Mouse (Mus musculus): Measurements from ENCODE around the gene Col17a1. TPM values are rescaled to one million over a fixed set of nuclear protein-coding genes. Genes with fewer than 3 reads are reported as not detected.
A peak's percentile ranks its signal among the peaks of the same experiment; 100 is the strongest.

Col17a1 gene
- polyA plus RNA-seq, 1 experiment from 2014 or later, result 10.3 TPM

GRCm38 (mm10) chr19:47697067-47697466 lies 5.2 kb upstream of the Col17a1 start:
- H3K36me3 ChIP-seq (ENCODE audit: control insufficient read depth, insufficient read depth, low read length), result no peaks in the 10 kb centered on the region
- H3K27me3 ChIP-seq (ENCODE audit: control insufficient read depth, insufficient read depth, low read length), result no peaks in the 10 kb centered on the region
- no peak for ATAC-seq (ENCODE audit: insufficient number of reproducible peaks, insufficient read depth, low FRiP score, low read depth)
- no peaks in the 10 kb centered on the region for H3K9me3 ChIP-seq (ENCODE audit: control insufficient read depth, low read depth, low read length)
- H3K4me1 ChIP-seq (ENCODE audit: control insufficient read depth, insufficient read depth, low read length), result 0 out of 2 replicates have a peak, but pooled peaks cover 6% of the 10 kb centered on the region
- no peak overlapping the region for H3K4me2 ChIP-seq (replicated peaks; ENCODE audit: low read depth, low read length)
- 90% methylated on average over 11 of the region's 11 CpGs for WGBS
- H3K4me3 ChIP-seq (ENCODE audit: low read depth, low read length), result no peak overlapping the region
- no peak overlapping the region for H3K9ac ChIP-seq (replicated peaks; ENCODE audit: low read depth, low read length)
- H3K27ac ChIP-seq (ENCODE audit: low read length), result no peak overlapping the region

GRCm38 (mm10) chr19:47696411-47696810 lies 4.5 kb upstream of the Col17a1 start:
- no peak overlapping the region for H3K4me2 ChIP-seq (replicated peaks; ENCODE audit: low read depth, low read length)
- 92% methylated on average over 8 of the region's 8 CpGs for WGBS
- 0 out of 2 replicates have a peak, but pooled peaks cover 6% of the 10 kb centered on the region for H3K4me1 ChIP-seq (ENCODE audit: control insufficient read depth, insufficient read depth, low read length)
- H3K36me3 ChIP-seq (ENCODE audit: control insufficient read depth, insufficient read depth, low read length), result no peaks in the 10 kb centered on the region
- no peak overlapping the region for H3K9ac ChIP-seq (replicated peaks; ENCODE audit: low read depth, low read length)
- H3K4me3 ChIP-seq (ENCODE audit: low read depth, low read length), result no peak overlapping the region
- H3K27me3 ChIP-seq (ENCODE audit: control insufficient read depth, insufficient read depth, low read length), result no peaks in the 10 kb centered on the region
- H3K27ac ChIP-seq (ENCODE audit: low read length), result no peak overlapping the region
- no peak for ATAC-seq (ENCODE audit: insufficient number of reproducible peaks, insufficient read depth, low FRiP score, low read depth)
- no peaks in the 10 kb centered on the region for H3K9me3 ChIP-seq (ENCODE audit: control insufficient read depth, low read depth, low read length)

- Histone ChIP-seq H3K4me2 (replicated peaks; ENCODE audit: low read depth, low read length) (no peak overlapping the region), H3K36me3 (ENCODE audit: control insufficient read depth, insufficient read depth, low read length) (no peaks in the 10 kb centered on the region), H3K9ac (replicated peaks; ENCODE audit: low read depth, low read length) (no peak overlapping the region), H3K27me3 (ENCODE audit: control insufficient read depth, insufficient read depth, low read length) (no peaks in the 10 kb centered on the region), H3K9me3 (ENCODE audit: control insufficient read depth, low read depth, low read length) (no peaks in the 10 kb centered on the region), H3K27ac (ENCODE audit: low read length) (no peak overlapping the region), H3K4me3 (ENCODE audit: low read depth, low read length) (no peak overlapping the region), H3K4me1 (ENCODE audit: control insufficient read depth, insufficient read depth, low read length) (0 out of 2 replicates have a peak, but pooled peaks cover 6% of the 10 kb centered on the region)
- 88% methylated on average over 6 of the region's 6 CpGs for WGBS
- no peak for ATAC-seq (ENCODE audit: insufficient number of reproducible peaks, insufficient read depth, low FRiP score, low read depth)
Measured at GRCm38 (mm10) chr19:47695725-47696124, 3.8 kb upstream of the Col17a1 start.

GRCm38 (mm10) chr19:47689592-47689991 lies 2.3 kb downstream of the Col17a1 start:
- WGBS, result 81% methylated on average over 7 of the region's 7 CpGs
- H3K9me3 ChIP-seq (ENCODE audit: control insufficient read depth, low read depth, low read length), result no peaks in the 10 kb centered on the region
- H3K4me3 ChIP-seq (ENCODE audit: low read depth, low read length), result no peak overlapping the region
- no peaks in the 10 kb centered on the region for H3K27me3 ChIP-seq (ENCODE audit: control insufficient read depth, insufficient read depth, low read length)
- no peak overlapping the region for H3K27ac ChIP-seq (ENCODE audit: low read length)
- H3K4me2 ChIP-seq (replicated peaks; ENCODE audit: low read depth, low read length), result no peak overlapping the region
- H3K36me3 ChIP-seq (ENCODE audit: control insufficient read depth, insufficient read depth, low read length), result no peaks in the 10 kb centered on the region
- no peak overlapping the region for H3K9ac ChIP-seq (replicated peaks; ENCODE audit: low read depth, low read length)
- H3K4me1 ChIP-seq (ENCODE audit: control insufficient read depth, insufficient read depth, low read length), result no peaks in the 10 kb centered on the region
- no peak for ATAC-seq (ENCODE audit: insufficient number of reproducible peaks, insufficient read depth, low FRiP score, low read depth)

- Histone ChIP-seq H3K4me2 (replicated peaks; ENCODE audit: low read depth, low read length) (no peak overlapping the region), H3K4me3 (ENCODE audit: low read depth, low read length) (no peak overlapping the region), H3K27me3 (ENCODE audit: control insufficient read depth, insufficient read depth, low read length) (no peaks in the 10 kb centered on the region), H3K36me3 (ENCODE audit: control insufficient read depth, insufficient read depth, low read length) (no peaks in the 10 kb centered on the region), H3K9ac (replicated peaks; ENCODE audit: low read depth, low read length) (no peak overlapping the region), H3K27ac (ENCODE audit: low read length) (no peak overlapping the region), H3K4me1 (ENCODE audit: control insufficient read depth, insufficient read depth, low read length) (no peaks in the 10 kb centered on the region), H3K9me3 (ENCODE audit: control insufficient read depth, low read depth, low read length) (no peaks in the 10 kb centered on the region)
- no peak for ATAC-seq (ENCODE audit: insufficient number of reproducible peaks, insufficient read depth, low FRiP score, low read depth)
- 74% methylated on average over 12 of the region's 12 CpGs for WGBS
Measured at GRCm38 (mm10) chr19:47678675-47679074, 13.2 kb downstream of the Col17a1 start.

GRCm38 (mm10) chr19:47674419-47674818 lies 17.5 kb downstream of the Col17a1 start:
- Histone ChIP-seq H3K36me3 (ENCODE audit: control insufficient read depth, insufficient read depth, low read length) (no peaks in the 10 kb centered on the region), H3K9ac (replicated peaks; ENCODE audit: low read depth, low read length) (no peak overlapping the region), H3K27me3 (ENCODE audit: control insufficient read depth, insufficient read depth, low read length) (no peaks in the 10 kb centered on the region), H3K9me3 (ENCODE audit: control insufficient read depth, low read depth, low read length) (no peaks in the 10 kb centered on the region), H3K4me1 (ENCODE audit: control insufficient read depth, insufficient read depth, low read length) (no peaks in the 10 kb centered on the region), H3K27ac (ENCODE audit: low read length) (no peak overlapping the region), H3K4me2 (replicated peaks; ENCODE audit: low read depth, low read length) (no peak overlapping the region), H3K4me3 (ENCODE audit: low read depth, low read length) (no peak overlapping the region)
- ATAC-seq (ENCODE audit: insufficient number of reproducible peaks, insufficient read depth, low FRiP score, low read depth), result no peak
- 42% methylated on average over 8 of the region's 8 CpGs for WGBS

GRCm38 (mm10) chr19:47668399-47668798 lies 23.5 kb downstream of the Col17a1 start:
- 58% methylated on average over 9 of the region's 9 CpGs for WGBS
- Histone ChIP-seq H3K9ac (replicated peaks; ENCODE audit: low read depth, low read length) (no peak overlapping the region), H3K4me1 (ENCODE audit: control insufficient read depth, insufficient read depth, low read length) (peaks cover 8% of the 10 kb centered on the region; the same call in 1 of the 2 replicates), H3K9me3 (ENCODE audit: control insufficient read depth, low read depth, low read length) (no peaks in the 10 kb centered on the region), H3K27me3 (ENCODE audit: control insufficient read depth, insufficient read depth, low read length) (no peaks in the 10 kb centered on the region), H3K27ac (ENCODE audit: low read length) (0 out of 2 replicates have a peak overlapping the region, but pooled peaks have one; percentile 10), H3K4me3 (ENCODE audit: low read depth, low read length) (no peak overlapping the region), H3K36me3 (ENCODE audit: control insufficient read depth, insufficient read depth, low read length) (no peaks in the 10 kb centered on the region), H3K4me2 (replicated peaks; ENCODE audit: low read depth, low read length) (no peak overlapping the region)
- ATAC-seq (ENCODE audit: insufficient number of reproducible peaks, insufficient read depth, low FRiP score, low read depth), result no peak

GRCm38 (mm10) chr19:47667601-47668000 lies 24.3 kb downstream of the Col17a1 start:
- no peak overlapping the region for H3K27ac ChIP-seq (ENCODE audit: low read length)
- H3K27me3 ChIP-seq (ENCODE audit: control insufficient read depth, insufficient read depth, low read length), result no peaks in the 10 kb centered on the region
- WGBS, result 42% methylated on average over 8 of the region's 8 CpGs
- no peaks in the 10 kb centered on the region for H3K9me3 ChIP-seq (ENCODE audit: control insufficient read depth, low read depth, low read length)
- H3K4me1 ChIP-seq (ENCODE audit: control insufficient read depth, insufficient read depth, low read length), result peaks cover 8% of the 10 kb centered on the region; the same call in 1 of the 2 replicates
- no peak overlapping the region for H3K4me3 ChIP-seq (ENCODE audit: low read depth, low read length)
- no peak for ATAC-seq (ENCODE audit: insufficient number of reproducible peaks, insufficient read depth, low FRiP score, low read depth)
- no peak overlapping the region for H3K9ac ChIP-seq (replicated peaks; ENCODE audit: low read depth, low read length)
- no peak overlapping the region for H3K4me2 ChIP-seq (replicated peaks; ENCODE audit: low read depth, low read length)
- no peaks in the 10 kb centered on the region for H3K36me3 ChIP-seq (ENCODE audit: control insufficient read depth, insufficient read depth, low read length)

GRCm38 (mm10) chr19:47659765-47660408 lies 32.0 kb downstream of the Col17a1 start:
- Histone ChIP-seq H3K9ac (replicated peaks; ENCODE audit: low read depth, low read length) (no peak overlapping the region), H3K27ac (ENCODE audit: low read length) (peak overlapping the region; percentile 70; the same call in 1 of the 2 replicates), H3K4me3 (ENCODE audit: low read depth, low read length) (no peak overlapping the region), H3K36me3 (ENCODE audit: control insufficient read depth, insufficient read depth, low read length) (no peaks in the 10 kb centered on the region), H3K4me2 (replicated peaks; ENCODE audit: low read depth, low read length) (no peak overlapping the region), H3K9me3 (ENCODE audit: control insufficient read depth, low read depth, low read length) (no peaks in the 10 kb centered on the region), H3K4me1 (ENCODE audit: control insufficient read depth, insufficient read depth, low read length) (peaks cover 14% of the 10 kb centered on the region), H3K27me3 (ENCODE audit: control insufficient read depth, insufficient read depth, low read length) (no peaks in the 10 kb centered on the region)
- no peak for ATAC-seq (ENCODE audit: insufficient number of reproducible peaks, insufficient read depth, low FRiP score, low read depth)
- 86% methylated on average over 9 of the region's 9 CpGs for WGBS
